Mouse (Mus musculus): ENCODE results near the gene Amh. TPM values are rescaled to one million over a fixed set of nuclear protein-coding genes. Genes with fewer than 3 reads are reported as not detected.
"Not testable (repeated sequence)": the region's sequence is repeated elsewhere in the genome, so short reads cannot be mapped to it uniquely, and the experiment has no call there.

Amh gene
- polyA plus RNA-seq, 1 experiment from 2014 or later: not detected

GRCm38 (mm10) chr10:80827063-80827869 lies 22.2 kb downstream of the Amh start:
- Histone ChIP-seq H3K27ac (peak overlapping the region; percentile 81), H3K9ac (peak overlapping the region; percentile 78), H3K4me2 (replicated peaks) (peak overlapping the region; percentile 87), H3K36me3 (peaks cover 10% of the 10 kb centered on the region), H3K9me3 (no peaks in the 10 kb centered on the region), H3K4me1 (replicated peaks) (peaks cover 35% of the 10 kb centered on the region), H3K4me3 (replicated peaks) (peak overlapping the region; percentile 62), H3K27me3 (replicated peaks) (no peaks in the 10 kb centered on the region)
- 6% methylated on average over 29 of the region's 29 CpGs for WGBS
- no peak for ATAC-seq

- Histone ChIP-seq H3K4me3 (replicated peaks) (peak overlapping the region; percentile 62), H3K4me2 (replicated peaks) (peak overlapping the region; percentile 87), H3K27ac (no peak overlapping the region), H3K4me1 (replicated peaks) (peaks cover 35% of the 10 kb centered on the region), H3K9ac (peak overlapping the region; percentile 78), H3K36me3 (peaks cover 10% of the 10 kb centered on the region), H3K9me3 (no peaks in the 10 kb centered on the region), H3K27me3 (replicated peaks) (no peaks in the 10 kb centered on the region)
- 68% methylated on average over 10 of the region's 10 CpGs for WGBS
- no peak for ATAC-seq
These were observed 22.9 kb downstream of the Amh start for GRCm38 (mm10) chr10:80827870-80828420.

DNA sequence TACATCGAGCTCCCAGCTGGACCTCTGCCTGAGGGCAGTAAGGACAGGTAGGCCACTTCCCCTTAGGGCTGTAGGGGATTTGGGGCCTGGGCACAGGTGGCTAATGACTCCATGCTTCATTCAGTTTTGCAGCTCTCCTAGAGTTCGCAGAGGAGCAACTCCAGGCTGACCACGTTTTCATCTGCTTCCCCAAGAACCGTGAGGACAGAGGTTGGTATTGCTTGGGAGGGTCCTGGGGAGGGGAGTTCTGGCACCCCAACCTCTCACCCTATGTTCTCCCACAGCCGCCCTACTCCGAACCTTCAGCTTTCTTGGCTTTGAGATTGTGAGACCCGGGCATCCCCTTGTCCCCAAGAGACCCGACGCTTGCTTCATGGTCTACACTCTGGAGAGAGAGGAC lies 23.5 kb downstream of the Amh start:
- H3K27ac ChIP-seq; H3K36me3 ChIP-seq; ATAC-seq; H3K9ac ChIP-seq; H3K27me3 ChIP-seq (replicated peaks); H3K4me3 ChIP-seq (replicated peaks); H3K9me3 ChIP-seq: not testable (repeated sequence)
- peaks cover 35% of the 10 kb centered on the region for H3K4me1 ChIP-seq (replicated peaks)
- H3K4me2 ChIP-seq (replicated peaks): peak overlapping the region; percentile 87; the same call in 1 of the 2 replicates
- 89% methylated on average over 9 of the region's 9 CpGs for WGBS

DNA sequence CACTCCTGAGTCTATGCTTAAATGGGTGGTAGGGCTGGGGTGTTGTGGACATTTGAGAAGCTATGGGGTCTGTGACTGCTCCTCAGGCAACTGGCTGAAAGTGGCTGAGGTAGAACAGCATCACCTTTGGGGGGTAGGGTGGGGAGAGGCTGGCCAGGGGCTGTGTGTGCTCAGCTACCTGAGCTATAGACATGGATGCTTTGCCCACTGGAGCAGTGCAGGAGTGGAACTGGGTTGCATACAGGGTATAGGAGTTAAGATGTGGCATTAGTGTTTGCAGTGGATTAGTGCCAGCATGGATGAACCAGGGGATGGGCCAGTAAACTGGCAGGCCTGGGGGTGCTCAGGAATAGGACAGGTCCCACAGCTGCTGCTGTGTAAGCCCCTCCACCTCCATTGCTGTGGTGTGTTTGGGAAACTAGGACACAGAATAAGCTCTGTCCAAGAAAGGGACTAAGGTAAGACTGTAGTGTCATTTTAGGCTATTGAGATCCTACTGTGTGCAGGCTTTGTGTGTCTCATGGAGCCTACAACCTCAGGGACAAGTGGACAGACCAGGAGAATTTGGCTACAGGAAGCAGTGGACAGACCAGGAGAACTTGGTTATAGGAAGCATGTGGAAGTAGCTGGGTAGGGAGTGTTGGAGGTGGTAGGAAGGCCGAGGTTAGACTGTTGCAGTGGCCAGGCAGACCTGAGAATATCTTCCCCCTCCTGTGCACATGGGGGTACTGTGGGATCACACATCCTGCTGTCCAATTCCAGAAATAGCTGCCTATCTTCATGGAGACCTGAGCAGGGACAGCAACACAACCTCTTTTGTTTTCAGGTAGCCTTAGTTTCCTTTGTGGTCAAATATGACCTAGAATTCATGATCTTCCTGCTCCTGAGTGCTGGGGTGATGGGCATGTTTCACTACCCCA lies 24.6 kb downstream of the Amh start:
- ATAC-seq: no peak
- H3K9ac ChIP-seq: no peak overlapping the region
- peaks cover 16% of the 10 kb centered on the region for H3K27me3 ChIP-seq (replicated peaks)
- H3K4me1 ChIP-seq (replicated peaks): peaks cover 35% of the 10 kb centered on the region
- 53% methylated on average over 1 of the region's 1 CpGs for WGBS
- H3K4me3 ChIP-seq (replicated peaks): no peak overlapping the region
- no peaks in the 10 kb centered on the region for H3K9me3 ChIP-seq
- H3K4me2 ChIP-seq (replicated peaks): no peak overlapping the region; the same call in 1 of the 2 replicates
- H3K27ac ChIP-seq: no peak overlapping the region
- peaks cover 10% of the 10 kb centered on the region for H3K36me3 ChIP-seq

GRCm38 (mm10) chr10:80831136-80831535 lies 26.1 kb downstream of the Amh start:
- Histone ChIP-seq H3K27ac (peak overlapping the region; percentile 6; the same call in 1 of the 2 replicates), H3K4me2 (replicated peaks) (peak overlapping the region; percentile 17; the same call in 1 of the 2 replicates), H3K9me3 (no peaks in the 10 kb centered on the region), H3K4me3 (replicated peaks) (no peak overlapping the region), H3K9ac (no peak overlapping the region), H3K36me3 (peaks cover 10% of the 10 kb centered on the region), H3K4me1 (replicated peaks) (peaks cover 35% of the 10 kb centered on the region), H3K27me3 (replicated peaks) (peaks cover 32% of the 10 kb centered on the region)
- 2% methylated on average over 9 of the region's 9 CpGs for whole genome bisulfite sequencing
- ATAC-seq: no peak

DNA sequence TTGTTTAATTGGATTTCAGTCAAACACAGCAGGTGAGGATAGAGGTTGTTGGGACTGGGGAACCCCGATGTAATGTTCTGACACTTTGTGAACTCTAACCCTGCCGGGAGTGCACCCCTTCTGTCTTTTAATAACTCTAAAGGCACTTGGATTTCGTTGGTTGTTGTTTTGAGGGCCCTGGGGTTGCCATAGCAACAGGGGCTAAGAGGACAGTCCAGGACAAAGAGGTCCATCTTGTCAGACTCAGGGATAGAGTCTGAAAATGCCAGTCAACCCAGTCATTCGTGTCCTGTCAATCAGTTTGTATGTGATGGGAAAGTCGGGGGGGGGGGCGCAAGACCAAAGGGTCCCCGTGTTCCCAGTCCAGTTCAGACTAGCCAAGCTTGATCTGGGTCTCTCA lies 27.8 kb downstream of the Amh start:
- 72% methylated on average over 7 of the region's 7 CpGs for WGBS
- H3K36me3 ChIP-seq: peaks cover 10% of the 10 kb centered on the region
- peaks cover 32% of the 10 kb centered on the region for H3K4me1 ChIP-seq (replicated peaks)
- H3K27ac ChIP-seq: no peak overlapping the region
- H3K4me2 ChIP-seq (replicated peaks): no peak overlapping the region
- no peak overlapping the region for H3K4me3 ChIP-seq (replicated peaks)
- H3K9me3 ChIP-seq: no peaks in the 10 kb centered on the region
- peaks cover 44% of the 10 kb centered on the region for H3K27me3 ChIP-seq (replicated peaks)
- H3K9ac ChIP-seq: no peak overlapping the region
- no peak for ATAC-seq

GRCm38 (mm10) chr10:80835617-80836016 lies 30.6 kb downstream of the Amh start:
- 46% methylated on average over 30 of the region's 30 CpGs for WGBS
- H3K4me1 ChIP-seq (replicated peaks): peaks cover 12% of the 10 kb centered on the region
- no peak overlapping the region for H3K4me3 ChIP-seq (replicated peaks)

GRCm38 (mm10) chr10:80836949-80837379 lies 31.9 kb downstream of the Amh start:
- peak; percentile 16; the same call in 1 of the 2 replicates for ATAC-seq
- Histone ChIP-seq H3K27me3 (replicated peaks) (peaks cover 55% of the 10 kb centered on the region), H3K27ac (no peak overlapping the region), H3K9me3 (no peaks in the 10 kb centered on the region), H3K4me2 (replicated peaks) (no peak overlapping the region), H3K4me3 (replicated peaks) (no peak overlapping the region), H3K9ac (no peak overlapping the region), H3K36me3 (no peaks in the 10 kb centered on the region), H3K4me1 (replicated peaks) (0 out of 2 replicates have a peak, but pooled peaks cover 3% of the 10 kb centered on the region)
- 42% methylated on average over 7 of the region's 7 CpGs for WGBS

More at GRCm38 (mm10) chr10:80835617-80836016, 30.6 kb downstream of the Amh start:
- H3K9ac ChIP-seq: no peak overlapping the region
- no peak for ATAC-seq
- H3K27ac ChIP-seq: no peak overlapping the region
- no peaks in the 10 kb centered on the region for H3K9me3 ChIP-seq
- no peaks in the 10 kb centered on the region for H3K36me3 ChIP-seq
- H3K4me2 ChIP-seq (replicated peaks): no peak overlapping the region
- H3K27me3 ChIP-seq (replicated peaks): peaks cover 47% of the 10 kb centered on the region

DNA sequence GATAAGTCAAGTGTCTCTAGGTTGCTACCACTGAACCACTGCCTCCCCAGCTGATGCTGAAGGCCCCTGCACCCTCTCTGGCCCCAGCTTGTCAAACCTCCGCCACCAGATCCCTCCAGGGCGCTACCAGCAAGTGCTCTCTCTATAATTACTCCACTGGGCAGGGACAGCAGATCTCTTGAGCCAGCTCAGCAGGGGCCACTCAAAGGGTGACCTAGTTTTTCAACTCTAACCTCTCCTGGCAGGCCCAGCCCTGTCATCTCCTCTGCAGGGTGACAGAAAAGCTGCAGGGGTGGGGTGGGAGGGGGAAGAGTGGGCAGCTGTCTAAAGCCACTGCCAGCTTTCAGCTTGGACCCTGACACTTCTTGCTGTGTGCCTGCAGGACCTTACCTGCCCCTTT lies 32.8 kb downstream of the Amh start:
- 14% methylated on average over 2 of the region's 2 CpGs for WGBS
- H3K9ac ChIP-seq: no peak overlapping the region
- H3K4me3 ChIP-seq (replicated peaks): no peak overlapping the region
- H3K36me3 ChIP-seq: no peaks in the 10 kb centered on the region
- peaks cover 64% of the 10 kb centered on the region for H3K27me3 ChIP-seq (replicated peaks)
- 0 out of 2 replicates have a peak, but pooled peaks cover 3% of the 10 kb centered on the region for H3K4me1 ChIP-seq (replicated peaks)
- H3K27ac ChIP-seq: no peak overlapping the region
- H3K9me3 ChIP-seq: no peaks in the 10 kb centered on the region
- H3K4me2 ChIP-seq (replicated peaks): no peak overlapping the region
- no peak for ATAC-seq

DNA sequence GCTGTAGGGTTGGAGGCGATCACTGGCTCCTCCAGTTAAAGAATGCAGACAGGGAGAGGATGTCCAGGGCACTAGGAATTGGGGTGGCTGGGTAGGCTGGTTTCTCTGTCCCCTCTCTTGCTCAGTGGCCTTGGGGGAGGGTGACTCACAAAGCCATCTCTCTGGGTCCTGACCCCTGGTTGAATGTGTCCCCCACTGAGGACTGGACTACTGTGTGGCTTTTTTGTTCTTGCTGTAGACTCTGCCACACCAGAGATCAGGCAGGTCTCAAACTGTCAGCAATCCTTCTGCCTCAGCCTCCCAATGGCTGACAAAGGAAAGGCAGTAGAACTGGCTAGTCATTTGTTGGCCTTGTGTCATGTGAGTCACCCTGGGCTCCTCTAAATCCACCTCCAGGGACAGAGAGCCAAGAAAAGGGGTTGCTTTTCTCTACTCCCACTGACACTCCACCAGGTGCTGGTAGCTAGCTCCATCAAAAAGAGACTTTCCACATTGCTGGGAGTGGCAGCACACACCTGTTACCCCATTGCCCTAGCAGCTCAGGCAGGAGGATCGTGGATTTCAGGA lies 33.4 kb downstream of the Amh start:
- 67% methylated on average over 2 of the region's 2 CpGs for WGBS
- Histone ChIP-seq H3K9me3 (no peaks in the 10 kb centered on the region), H3K4me1 (replicated peaks) (0 out of 2 replicates have a peak, but pooled peaks cover 3% of the 10 kb centered on the region), H3K9ac (no peak overlapping the region), H3K27me3 (replicated peaks) (peaks cover 66% of the 10 kb centered on the region), H3K4me2 (replicated peaks) (no peak overlapping the region), H3K4me3 (replicated peaks) (no peak overlapping the region), H3K36me3 (no peaks in the 10 kb centered on the region), H3K27ac (no peak overlapping the region)
- ATAC-seq: no peak

GRCm38 (mm10) chr10:80839848-80840247 lies 34.8 kb downstream of the Amh start:
- 56% methylated on average over 6 of the region's 6 CpGs for WGBS
- H3K27me3 ChIP-seq (replicated peaks): peaks cover 66% of the 10 kb centered on the region

More at GRCm38 (mm10) chr10:80839848-80840247, 34.8 kb downstream of the Amh start:
- Histone ChIP-seq H3K9ac (no peak overlapping the region), H3K9me3 (no peaks in the 10 kb centered on the region), H3K4me1 (replicated peaks) (peaks cover 13% of the 10 kb centered on the region; the same call in 1 of the 2 replicates), H3K4me3 (replicated peaks) (no peak overlapping the region), H3K36me3 (no peaks in the 10 kb centered on the region), H3K4me2 (replicated peaks) (no peak overlapping the region), H3K27ac (no peak overlapping the region)
- ATAC-seq: no peak

All from intestine, embryonic 15.5 days (tissue).